Mouse (Mus musculus): ENCODE data around the gene Cxcr2. TPM values are rescaled to one million over a fixed set of nuclear protein-coding genes. Genes with fewer than 3 reads are reported as not detected.

Gene Cxcr2
- polyA plus RNA-seq, 1 experiment from 2014 or later, result 0.13 TPM

DNA sequence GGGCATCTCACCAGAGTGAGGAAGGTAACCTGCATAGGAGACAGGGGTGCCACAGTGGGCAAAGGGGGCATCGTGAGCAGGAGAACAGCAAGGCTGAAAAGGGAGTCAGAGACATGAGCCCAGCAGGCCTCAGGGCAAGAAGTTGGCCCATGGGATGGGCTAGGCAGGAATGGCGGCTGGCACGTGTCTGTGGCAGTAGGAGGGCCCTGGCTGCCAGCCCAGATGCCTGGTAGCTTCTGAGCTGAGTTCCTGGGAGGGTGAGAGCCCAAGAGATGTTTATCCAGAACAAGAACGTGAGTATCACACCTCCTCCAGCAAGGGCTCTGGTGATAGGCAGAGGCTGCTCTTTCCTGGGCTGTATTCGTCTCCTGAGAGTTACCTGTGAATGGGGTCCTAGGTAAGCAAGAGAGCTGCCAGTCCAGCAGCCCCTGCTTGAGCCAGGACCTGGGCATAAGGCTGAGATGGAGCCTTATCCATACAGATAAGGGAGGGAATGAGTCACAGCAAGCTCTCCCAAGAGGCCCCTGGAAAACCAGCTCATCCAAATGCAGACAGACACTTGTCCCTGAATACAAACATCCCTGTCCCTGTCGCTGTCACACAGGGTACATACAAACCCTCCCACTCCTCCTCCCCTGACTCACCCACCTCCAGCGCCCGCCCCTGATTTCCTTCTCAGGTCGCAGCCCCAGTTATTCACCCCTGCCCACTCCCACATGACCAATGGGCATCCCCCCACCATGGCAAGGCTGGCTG is 31.8 kb upstream of the Cxcr2 start:
- ATAC-seq (ENCODE audit: low FRiP score, low read depth), result no peak
- H3K9me3 ChIP-seq, result no peaks in the 10 kb centered on the region
- no peak overlapping the region for H3K27ac ChIP-seq
- peaks cover 38% of the 10 kb centered on the region for H3K27me3 ChIP-seq
- H3K4me1 ChIP-seq, result peaks cover 23% of the 10 kb centered on the region
- H3K4me3 ChIP-seq, result no peak overlapping the region
- H3K36me3 ChIP-seq, result no peaks in the 10 kb centered on the region
- H3K4me2 ChIP-seq (replicated peaks), result no peak overlapping the region
- H3K9ac ChIP-seq, result no peak overlapping the region
- WGBS, result 50% methylated on average over 9 of the region's 9 CpGs

DNA sequence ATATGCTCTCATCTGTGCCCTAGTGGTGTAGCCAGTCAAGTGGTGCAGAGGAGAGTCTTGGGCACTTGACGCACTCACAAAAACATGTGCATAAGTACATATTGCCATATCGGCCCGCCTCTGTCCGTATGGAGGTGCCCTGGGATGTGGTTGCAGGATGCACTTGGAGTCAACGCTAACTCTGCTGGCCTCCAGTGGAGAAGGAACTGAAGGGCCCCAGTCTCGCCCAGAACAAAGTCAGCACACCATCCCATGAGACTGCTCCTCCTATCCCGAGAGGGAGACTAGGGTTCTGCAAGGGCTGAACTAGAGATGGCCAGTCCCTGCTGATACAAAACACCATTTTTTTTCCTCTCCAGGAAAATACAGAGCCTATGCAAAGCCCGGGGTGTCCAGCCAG is 30.6 kb upstream of the Cxcr2 start:
- Histone ChIP-seq H3K27me3 (peaks cover 39% of the 10 kb centered on the region), H3K36me3 (no peaks in the 10 kb centered on the region), H3K9ac (no peak overlapping the region), H3K4me1 (peaks cover 23% of the 10 kb centered on the region), H3K4me2 (replicated peaks) (peak overlapping the region; percentile 92; the same call in 1 of the 2 replicates), H3K27ac (no peak overlapping the region), H3K9me3 (no peaks in the 10 kb centered on the region), H3K4me3 (no peak overlapping the region)
- 68% methylated on average over 8 of the region's 8 CpGs for WGBS
- no peak for ATAC-seq (ENCODE audit: low FRiP score, low read depth)

DNA sequence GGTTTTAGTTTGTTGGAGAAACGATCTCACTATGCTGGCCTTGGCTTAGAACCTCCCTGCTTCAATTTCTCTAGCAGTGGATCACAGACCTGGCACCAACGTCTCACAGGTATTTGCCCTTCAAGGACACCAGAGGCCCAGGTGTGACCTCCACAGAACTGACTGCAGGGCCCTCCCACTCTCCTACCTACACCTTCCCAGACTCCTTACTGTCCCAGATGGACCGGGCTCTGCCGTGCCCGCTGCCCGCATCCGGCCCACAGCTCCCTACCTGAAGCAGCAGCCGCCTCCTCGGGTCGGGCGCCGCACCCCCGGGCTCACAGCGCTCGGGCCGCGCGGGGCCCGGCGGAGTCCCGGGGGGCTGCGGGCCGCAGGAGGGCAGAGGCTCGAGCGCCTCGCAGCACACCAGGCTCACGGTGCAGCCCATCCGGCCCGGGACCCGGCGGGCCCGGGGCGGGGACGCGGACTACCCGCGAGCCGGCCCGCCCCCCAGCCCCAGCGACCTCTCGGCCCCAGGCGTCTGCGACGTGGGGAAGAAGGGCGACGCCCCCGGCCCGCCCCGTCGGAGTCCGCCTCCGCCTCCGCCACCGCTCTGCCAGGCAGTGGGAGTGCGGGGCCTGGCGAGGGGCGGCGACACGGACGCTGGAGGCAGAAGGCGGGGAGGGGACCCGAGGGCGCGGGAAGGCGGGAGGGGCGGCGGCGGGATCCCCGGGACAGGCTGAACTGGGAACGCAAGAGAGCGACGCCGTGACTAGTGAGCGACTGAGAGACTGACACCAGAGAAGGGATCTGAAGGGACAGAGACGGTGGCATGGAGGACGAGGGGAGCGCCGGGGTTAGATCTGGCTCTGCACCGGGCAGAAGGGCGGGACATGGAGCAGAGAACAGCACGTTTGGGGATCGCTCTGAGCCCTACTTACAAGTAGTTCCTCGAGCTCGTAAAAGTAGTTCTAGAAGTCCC is 29.5 kb upstream of the Cxcr2 start, which contains the start of gene Tns1:
Gene Tns1 (minus strand): TSS at position 429 of the 961 bp plus-strand sequence.
- ATAC-seq (ENCODE audit: low FRiP score, low read depth), result peak; percentile 59
- Histone ChIP-seq H3K4me2 (replicated peaks) (peak within 1 kb of the TSS; percentile 92), H3K9ac (peak within 1 kb of the TSS; percentile 83), H3K4me3 (peak within 1 kb of the TSS; percentile 61), H3K4me1 (peaks cover 23% of the 10 kb centered on the region), H3K36me3 (no peaks in the 10 kb centered on the region), H3K27ac (peak within 1 kb of the TSS; percentile 48; the same call in 1 of the 2 replicates), H3K9me3 (no peaks in the 10 kb centered on the region), H3K27me3 (peaks cover 39% of the 10 kb centered on the region)
- under 1% methylated on average over 82 of the region's 84 CpGs for WGBS

DNA sequence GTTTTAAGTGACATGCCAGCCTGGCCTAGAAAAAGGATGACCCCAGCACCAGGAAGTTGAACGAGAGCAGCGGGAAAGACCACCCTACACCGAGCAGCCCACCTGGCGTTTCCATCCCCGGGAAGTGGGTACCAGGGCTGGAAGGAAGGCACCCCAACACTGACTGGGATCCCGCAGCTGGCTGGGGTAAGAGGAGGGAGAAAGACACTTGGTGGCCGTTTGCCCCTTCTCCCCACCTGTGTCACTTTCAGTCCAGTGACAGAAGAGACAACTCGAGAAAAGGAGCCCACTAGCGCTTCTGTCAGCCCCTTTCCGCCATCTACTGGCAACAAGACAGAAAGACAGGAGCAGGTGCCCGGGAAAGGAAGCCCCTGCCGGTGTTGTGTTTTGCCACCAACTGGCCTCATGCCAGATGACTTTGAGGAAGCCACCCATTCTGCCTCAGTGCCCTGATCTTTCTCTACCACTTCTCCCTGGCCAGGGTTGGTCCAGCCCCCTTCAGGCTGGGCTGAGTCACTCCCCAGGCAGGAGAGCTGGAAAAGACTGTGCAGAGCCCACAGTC is 28.7 kb upstream of the Cxcr2 start, which contains the start of gene Rufy4:
Gene Rufy4 (plus strand): TSS at position 551 of the 562 bp plus-strand sequence.
- peaks cover 39% of the 10 kb centered on the region for H3K27me3 ChIP-seq
- WGBS, result under 1% methylated on average over 12 of the region's 12 CpGs

DNA sequence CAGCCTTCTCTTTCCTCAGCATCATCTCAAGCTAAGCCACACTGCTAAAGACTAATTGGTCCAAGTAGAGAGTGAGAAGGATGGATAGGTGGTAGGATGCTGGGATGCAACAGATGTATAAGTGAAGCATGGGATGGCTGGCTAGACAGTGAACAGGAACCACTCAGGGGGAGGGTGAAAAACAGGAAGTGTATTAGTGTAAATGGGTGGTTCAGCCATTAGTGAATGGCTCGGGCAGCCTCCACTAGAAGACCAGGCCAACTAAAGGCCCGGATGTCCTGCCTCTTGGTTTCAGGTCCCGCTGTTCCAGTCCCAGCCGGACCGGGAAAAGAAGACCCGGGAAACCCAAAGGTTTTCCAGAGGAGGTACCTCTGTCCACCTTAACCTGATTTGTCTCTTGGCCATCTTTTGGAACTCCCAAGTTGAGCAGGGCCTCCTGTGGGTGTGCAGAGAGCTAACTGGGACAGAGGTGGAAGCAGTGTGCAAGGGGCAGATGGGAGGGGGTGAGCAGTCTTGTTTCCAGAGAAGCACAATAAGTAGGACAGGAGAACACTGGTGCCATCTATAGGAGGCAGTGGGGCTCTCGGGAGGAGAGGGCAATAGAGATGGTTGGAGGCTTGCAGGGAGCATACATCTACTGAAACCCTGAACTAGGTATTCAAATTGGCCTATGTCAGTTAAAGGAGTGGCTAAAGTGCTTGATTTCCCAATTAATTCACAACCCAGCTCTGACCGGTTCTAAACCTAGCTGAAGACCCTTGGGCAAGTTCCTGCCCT is 22.7 kb upstream of the Cxcr2 start:
- H3K36me3 ChIP-seq, result no peaks in the 10 kb centered on the region
- no peak overlapping the region for H3K4me2 ChIP-seq (replicated peaks)
- no peaks in the 10 kb centered on the region for H3K4me1 ChIP-seq
- no peak overlapping the region for H3K27ac ChIP-seq
- ATAC-seq (ENCODE audit: low FRiP score, low read depth), result no peak
- 86% methylated on average over 8 of the region's 8 CpGs for WGBS
- no peak overlapping the region for H3K4me3 ChIP-seq
- H3K27me3 ChIP-seq, result peaks cover 8% of the 10 kb centered on the region
- no peak overlapping the region for H3K9ac ChIP-seq
- H3K9me3 ChIP-seq, result no peaks in the 10 kb centered on the region

More for the DNA sequence above, 28.7 kb upstream of the Cxcr2 start, which contains the start of gene Rufy4:
- Histone ChIP-seq H3K4me3 (peak within 1 kb of the TSS; percentile 61), H3K9me3 (no peaks in the 10 kb centered on the region), H3K27ac (no peak within 1 kb of the TSS; the same call in 1 of the 2 replicates), H3K4me2 (replicated peaks) (peak within 1 kb of the TSS; percentile 92), H3K9ac (peak within 1 kb of the TSS; percentile 83), H3K4me1 (peaks cover 23% of the 10 kb centered on the region), H3K36me3 (no peaks in the 10 kb centered on the region)
- ATAC-seq (ENCODE audit: low FRiP score, low read depth), result peak; percentile 39; the same call in 1 of the 2 replicates

DNA sequence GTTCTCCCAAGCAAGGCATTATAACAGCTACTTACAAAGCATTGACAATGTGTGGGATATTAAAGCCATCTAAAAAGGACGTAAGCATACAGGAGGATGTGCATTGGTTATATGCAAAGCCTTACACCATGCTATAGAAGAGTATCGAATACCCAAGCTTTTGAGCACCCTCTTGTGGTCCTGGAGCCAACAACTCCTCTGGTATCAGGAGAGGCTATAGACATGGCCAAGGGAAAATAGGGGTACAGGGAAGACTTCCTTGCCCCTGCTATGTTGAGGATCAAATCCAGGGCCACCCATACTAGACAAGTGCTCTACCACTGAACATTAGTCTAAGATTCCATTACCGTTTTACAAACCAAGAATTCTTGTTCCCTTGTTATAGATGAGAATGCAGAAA is 21.8 kb upstream of the Cxcr2 start:
- Histone ChIP-seq H3K9me3 (no peaks in the 10 kb centered on the region), H3K27ac (no peak overlapping the region), H3K27me3 (peaks cover 5% of the 10 kb centered on the region), H3K4me2 (replicated peaks) (no peak overlapping the region), H3K36me3 (no peaks in the 10 kb centered on the region), H3K4me3 (no peak overlapping the region), H3K4me1 (no peaks in the 10 kb centered on the region), H3K9ac (no peak overlapping the region)
- ATAC-seq (ENCODE audit: low FRiP score, low read depth), result no peak
- WGBS, result 65% methylated on average over 3 of the region's 3 CpGs

DNA sequence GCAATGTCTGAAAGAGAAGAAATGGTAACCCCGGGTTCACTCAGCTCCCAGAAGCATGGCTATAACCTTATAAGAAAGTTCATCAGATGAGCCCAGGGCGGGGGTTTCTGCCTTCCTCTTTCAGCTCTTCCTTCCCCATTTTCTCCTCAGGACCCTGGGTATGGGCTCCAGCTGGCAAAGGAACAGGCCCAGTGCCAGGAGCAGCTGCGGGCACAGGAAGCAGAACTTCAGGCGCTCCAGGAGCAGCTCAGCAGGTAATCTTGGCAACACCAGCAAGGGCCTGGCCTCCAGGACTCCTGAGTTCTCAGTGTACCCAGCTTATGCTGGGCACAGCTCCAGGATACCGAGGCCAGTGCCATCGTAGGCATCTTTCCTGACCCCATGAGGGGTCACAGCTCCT is 19.8 kb upstream of the Cxcr2 start:
- 72% methylated on average over 6 of the region's 6 CpGs for WGBS
- no peak for ATAC-seq (ENCODE audit: low FRiP score, low read depth)
- H3K36me3 ChIP-seq, result no peaks in the 10 kb centered on the region

DNA sequence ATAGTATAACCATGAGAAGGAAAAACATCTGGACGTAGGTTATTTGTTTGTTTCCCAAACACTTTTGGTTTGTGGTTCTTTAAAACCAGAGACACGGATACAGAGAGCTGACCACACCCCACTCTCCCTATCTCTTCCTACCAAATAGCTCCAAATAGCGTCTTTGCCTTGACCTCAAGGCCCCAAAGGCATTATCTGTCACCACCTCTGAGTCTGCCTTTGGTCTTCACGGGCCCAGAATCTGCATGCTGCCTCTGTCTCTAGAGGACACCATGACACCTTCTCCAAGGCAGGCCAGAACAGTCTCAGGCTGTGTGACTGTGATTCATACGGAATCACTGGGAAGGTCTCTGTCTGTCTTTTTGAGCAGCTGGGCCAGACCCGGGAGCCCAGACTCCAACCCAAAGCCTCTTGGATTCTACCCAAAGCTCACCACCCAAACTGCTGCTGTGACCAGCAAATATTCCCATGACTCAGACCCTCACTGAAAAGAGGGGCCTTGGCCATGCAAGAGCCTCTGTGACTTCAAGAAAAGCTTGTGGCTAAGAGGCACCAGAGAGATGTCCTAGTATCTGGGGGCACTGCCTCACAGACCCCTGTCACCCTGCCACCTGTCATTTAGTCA is 18.4 kb upstream of the Cxcr2 start:
- H3K4me3 ChIP-seq, result no peak overlapping the region
- no peaks in the 10 kb centered on the region for H3K9me3 ChIP-seq
- H3K4me2 ChIP-seq (replicated peaks), result no peak overlapping the region
- H3K36me3 ChIP-seq, result no peaks in the 10 kb centered on the region
- WGBS, result 77% methylated on average over 6 of the region's 6 CpGs
- no peaks in the 10 kb centered on the region for H3K4me1 ChIP-seq
- no peaks in the 10 kb centered on the region; the same call in 1 of the 2 replicates for H3K27me3 ChIP-seq
- H3K9ac ChIP-seq, result no peak overlapping the region
- no peak overlapping the region for H3K27ac ChIP-seq
- no peak for ATAC-seq (ENCODE audit: low FRiP score, low read depth)

More for the DNA sequence above, 19.8 kb upstream of the Cxcr2 start:
- no peak overlapping the region for H3K9ac ChIP-seq
- H3K27me3 ChIP-seq, result no peaks in the 10 kb centered on the region; the same call in 1 of the 2 replicates
- H3K4me1 ChIP-seq, result no peaks in the 10 kb centered on the region
- H3K9me3 ChIP-seq, result no peaks in the 10 kb centered on the region
- H3K4me2 ChIP-seq (replicated peaks), result no peak overlapping the region
- no peak overlapping the region for H3K4me3 ChIP-seq
- H3K27ac ChIP-seq, result no peak overlapping the region

DNA sequence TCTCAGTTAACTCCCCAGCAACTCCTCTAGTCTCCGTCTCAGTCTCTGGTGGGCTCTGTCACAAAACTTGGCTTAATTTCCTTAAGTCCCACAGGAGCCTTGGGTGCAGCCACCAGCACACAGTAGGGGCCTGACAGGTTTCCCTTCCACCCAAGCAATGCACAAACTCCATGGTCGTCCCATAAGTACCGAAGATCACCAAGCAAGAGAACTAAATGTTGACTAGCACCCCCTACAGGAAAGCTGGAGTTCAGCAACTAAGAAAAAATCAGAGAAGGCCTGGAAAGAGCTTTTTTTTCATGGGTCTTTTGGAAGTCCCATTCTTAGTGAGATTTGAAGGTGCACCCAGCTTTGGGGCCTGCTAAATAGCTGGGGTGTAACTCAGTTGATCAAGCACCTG is 14.4 kb upstream of the Cxcr2 start:
- Histone ChIP-seq H3K4me1 (no peaks in the 10 kb centered on the region), H3K9me3 (no peaks in the 10 kb centered on the region), H3K27ac (no peak overlapping the region), H3K4me2 (replicated peaks) (no peak overlapping the region), H3K36me3 (no peaks in the 10 kb centered on the region), H3K27me3 (no peaks in the 10 kb centered on the region), H3K9ac (no peak overlapping the region), H3K4me3 (no peak overlapping the region)
- WGBS, result 63% methylated on average over 3 of the region's 3 CpGs
- ATAC-seq (ENCODE audit: low FRiP score, low read depth), result no peak

DNA sequence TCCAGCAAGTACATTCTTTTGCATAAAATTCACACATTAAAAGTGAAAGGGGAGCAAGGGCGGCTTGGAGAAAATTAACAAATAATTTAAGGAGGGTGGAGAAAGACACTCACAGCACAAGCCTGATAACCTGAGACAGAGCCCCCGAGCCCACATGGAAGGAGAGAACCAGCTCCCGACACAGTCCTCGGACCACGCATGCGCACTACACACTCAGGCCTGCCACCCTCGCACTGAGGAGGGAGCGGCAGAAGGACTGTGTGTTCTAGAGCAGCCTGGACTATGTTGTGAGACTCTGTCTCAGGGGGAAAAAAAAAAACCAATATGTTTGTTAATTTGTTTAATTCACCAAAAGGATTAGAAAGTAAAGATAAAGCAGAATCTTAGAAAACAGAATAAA is 12.0 kb upstream of the Cxcr2 start:
- no peak overlapping the region for H3K27ac ChIP-seq
- 71% methylated on average over 8 of the region's 8 CpGs for WGBS
- ATAC-seq (ENCODE audit: low FRiP score, low read depth), result no peak

More for the DNA sequence above, 12.0 kb upstream of the Cxcr2 start:
- Histone ChIP-seq H3K9ac (no peak overlapping the region), H3K4me1 (no peaks in the 10 kb centered on the region), H3K4me3 (no peak overlapping the region), H3K27me3 (no peaks in the 10 kb centered on the region), H3K36me3 (no peaks in the 10 kb centered on the region), H3K9me3 (no peaks in the 10 kb centered on the region), H3K4me2 (replicated peaks) (no peak overlapping the region)
